Mouse (Mus musculus) stomach, postnatal 0 days (tissue): ENCODE data around the gene Foxred2.

Experiments
- CTCF ChIP-seq: IDR thresholded peaks from 2 replicates; pipeline ENCODE4 v1.5.1; 2016; ENCODE audit warnings: antibody characterized with exemption, low read depth, mild to moderate bottlenecking, moderate library complexity
- EP300 ChIP-seq: optimal IDR thresholded peaks from 2 replicates; pipeline ENCODE3; 2016; ENCODE audit warnings: antibody characterized with exemption

- no peak for TF ChIP-seq CTCF
- no peak for TF ChIP-seq EP300
Observed at GRCm38 (mm10) chr15:77934326-77934725, 22.2 kb downstream of the Foxred2 start.
